Mouse (Mus musculus) cerebellum, adult 2 months (tissue): Measurements from ENCODE around the gene Dpp4. TPM values are rescaled to one million over a fixed set of nuclear protein-coding genes. Genes with fewer than 3 reads are reported as not detected.

Experiments
- DNase-seq, 2 experiments: peaks; one replicate each; pipeline ENCODE4 v3.0.0; 2021
- H3K27ac ChIP-seq: fragments of 200-500 bp; 2 replicates; pipeline ENCODE4 v1.5.1; 2012; ENCODE audit warnings: low read length, control low read depth, inconsistent platforms; ENCODE audit not compliant: insufficient read depth
- H3K27me3 ChIP-seq: fragments of 200-500 bp; 2 replicates; pipeline ENCODE4 v1.6.1; 2012; ENCODE audit warnings: inconsistent platforms, mild to moderate bottlenecking, low read length, moderate library complexity; ENCODE audit not compliant: control insufficient read depth, insufficient read depth
- H3K4me1 ChIP-seq: fragments of 200-500 bp; 2 replicates; pipeline ENCODE4 v1.6.1; 2011; ENCODE audit warnings: low read length; ENCODE audit not compliant: control insufficient read depth, insufficient read depth
- H3K4me3 ChIP-seq: fragments of 200-500 bp; replicated peaks from 2 replicates; pipeline ENCODE3; 2011; ENCODE audit warnings: mild to moderate bottlenecking, low read depth, low read length, control low read depth; ENCODE audit not compliant: insufficient read depth
- CTCF ChIP-seq: fragments of 200-500 bp; IDR thresholded peaks from 2 replicates; pipeline ENCODE4 v1.5.1; 2011; ENCODE audit warnings: low read depth, mild to moderate bottlenecking, control low read depth, low read length, moderate library complexity, borderline replicate concordance; ENCODE audit not compliant: insufficient read depth
- POLR2A ChIP-seq: fragments of 200-500 bp; IDR thresholded peaks from 2 replicates; pipeline ENCODE4 v1.6.1; 2011; ENCODE audit warnings: low read length, control low read depth, borderline replicate concordance; ENCODE audit not compliant: insufficient read depth
- WGBS: fragments of 180-500 bp; shearing (Covaris S2); methylation state at CpG from one replicate; pipeline ENCODE4 v1.1.7; 2018; 5-methylcytosine and 5-hydroxymethylcytosine counted together
- polyA plus RNA-seq: library from polyadenylated mRNA; depleted of rRNA; stranded (reverse); fragments of >200 nt; gene quantifications from 2 replicates; pipeline ENCODE4 v1.2.3, GENCODE M21; 2012

The Dpp4 gene
- polyA plus RNA-seq, 1 experiment = 0.85 TPM

GRCm38 (mm10) chr2:62334397-62335243 lies 77.4 kb downstream of the Dpp4 start:
- H3K27ac ChIP-seq = no peak overlapping the region

GRCm38 (mm10) chr2:62332465-62332864 lies 79.6 kb downstream of the Dpp4 start:
- H3K27ac ChIP-seq = no peak overlapping the region
- TF ChIP-seq CTCF (no peak), POLR2A (no peak)
- WGBS = 83% methylated on average over 8 of the region's 8 CpGs

More at GRCm38 (mm10) chr2:62334397-62335243, 77.4 kb downstream of the Dpp4 start:
- no peaks in the 10 kb centered on the region for H3K27me3 ChIP-seq
- DNase-seq = no peak
- WGBS = 79% methylated on average over 4 of the region's 4 CpGs
- H3K4me3 ChIP-seq = no peak overlapping the region
- H3K4me1 ChIP-seq = no peaks in the 10 kb centered on the region
- TF ChIP-seq CTCF (no peak), POLR2A (no peak)

GRCm38 (mm10) chr2:62331913-62332312 lies 80.1 kb downstream of the Dpp4 start:
- no peak for TF ChIP-seq POLR2A
- no peak for TF ChIP-seq CTCF
- H3K27ac ChIP-seq = no peak overlapping the region
- 54% methylated on average over 4 of the region's 4 CpGs for WGBS
- DNase-seq = no peak
- H3K4me1 ChIP-seq = no peaks in the 10 kb centered on the region
- no peak overlapping the region for H3K4me3 ChIP-seq
- no peaks in the 10 kb centered on the region for H3K27me3 ChIP-seq

More at GRCm38 (mm10) chr2:62332465-62332864, 79.6 kb downstream of the Dpp4 start:
- Histone ChIP-seq H3K4me3 (no peak overlapping the region), H3K4me1 (no peaks in the 10 kb centered on the region), H3K27me3 (no peaks in the 10 kb centered on the region)
- DNase-seq = no peak

GRCm38 (mm10) chr2:62325388-62325787 lies 86.6 kb downstream of the Dpp4 start:
- H3K27me3 ChIP-seq = no peaks in the 10 kb centered on the region
- 76% methylated on average over 2 of the region's 2 CpGs for WGBS
- TF ChIP-seq POLR2A = no peak
- no peak for TF ChIP-seq CTCF
- no peak overlapping the region for H3K4me3 ChIP-seq
- no peaks in the 10 kb centered on the region; the same call in 1 of the 2 replicates for H3K4me1 ChIP-seq
- H3K27ac ChIP-seq = no peak overlapping the region
- no peak for DNase-seq

GRCm38 (mm10) chr2:62323078-62323637 lies 88.9 kb downstream of the Dpp4 start:
- H3K27ac ChIP-seq = no peak overlapping the region
- no peaks in the 10 kb centered on the region for H3K27me3 ChIP-seq
- 31% methylated on average over 9 of the region's 9 CpGs for WGBS
- no peak overlapping the region for H3K4me3 ChIP-seq
- peak; percentile 82 to 87 for DNase-seq
- TF ChIP-seq POLR2A (no peak), CTCF (peak; percentile 15; the same call in 1 of the 2 replicates)
- no peaks in the 10 kb centered on the region; the same call in 1 of the 2 replicates for H3K4me1 ChIP-seq

- WGBS = 89% methylated on average over 3 of the region's 3 CpGs
- TF ChIP-seq CTCF (no peak), POLR2A (no peak)
- Histone ChIP-seq H3K27me3 (no peaks in the 10 kb centered on the region), H3K4me1 (no peaks in the 10 kb centered on the region; the same call in 1 of the 2 replicates), H3K27ac (no peak overlapping the region), H3K4me3 (no peak overlapping the region)
- DNase-seq = no peak
These were observed 92.5 kb downstream of the Dpp4 start for GRCm38 (mm10) chr2:62319489-62319888.

GRCm38 (mm10) chr2:62316930-62317329 lies 95.1 kb downstream of the Dpp4 start:
- no peak overlapping the region for H3K4me3 ChIP-seq
- TF ChIP-seq CTCF = no peak
- no peak for TF ChIP-seq POLR2A
- H3K27ac ChIP-seq = no peak overlapping the region

More at GRCm38 (mm10) chr2:62316930-62317329, 95.1 kb downstream of the Dpp4 start:
- Histone ChIP-seq H3K27me3 (no peaks in the 10 kb centered on the region), H3K4me1 (no peaks in the 10 kb centered on the region)
- DNase-seq = no peak
- WGBS = 53% methylated on average over 2 of the region's 2 CpGs
